In genomic region chr9:25260411-25260810, GRCm38 (mm10) we compare ENCODE assay signal across 24 mouse cellular contexts.
"Had no signal": no experiment of that assay in that cellular context is flagged by ENCODE, and none has a peak within 500 bp of the region (broad histone marks: within the 10 kb centered on the region; RNA-seq: fewer than 3 reads in every experiment).

No protein-coding gene starts in this region.

- H3K36me3 ChIP-seq: heart, embryonic 15.5 days; intestine, embryonic 15.5 days had no signal

- H3K9ac ChIP-seq: heart, embryonic 13.5 days; heart, embryonic 15.5 days; hindbrain, embryonic 12.5 days; hindbrain, embryonic 14.5 days; intestine, embryonic 15.5 days; limb, embryonic 13.5 days; limb, embryonic 15.5 days had no signal

- DNase-seq: gastrocnemius, adult 2 months; gastrocnemius, postnatal 10 days; gastrocnemius, postnatal 25 days; heart, adult 2 months; heart, postnatal 4 days; kidney, adult 18-20 months; kidney, adult 8-10 months; kidney, postnatal 10 days; kidney, postnatal 25 days; kidney, postnatal 4 days had no signal

- H3K27ac ChIP-seq: heart, adult 2 months; heart, embryonic 13.5 days; heart, embryonic 15.5 days; hindbrain, embryonic 10.5 days; hindbrain, embryonic 12.5 days; hindbrain, embryonic 14.5 days; intestine, embryonic 15.5 days; left cerebral cortex, adult 2 months; limb, embryonic 13.5 days; limb, embryonic 15.5 days had no signal

- H3K27me3 ChIP-seq: heart, embryonic 13.5 days; heart, embryonic 15.5 days; hindbrain, embryonic 12.5 days; intestine, embryonic 15.5 days; limb, embryonic 13.5 days; limb, embryonic 15.5 days had no signal

- H3K9me3 ChIP-seq: heart, embryonic 13.5 days; heart, embryonic 15.5 days; hindbrain, embryonic 10.5 days; hindbrain, embryonic 12.5 days; intestine, embryonic 15.5 days; limb, embryonic 13.5 days; limb, embryonic 15.5 days had no signal

- H3K4me1 ChIP-seq: hindbrain, embryonic 12.5 days; limb, embryonic 15.5 days had no signal

- H3K4me3 ChIP-seq: gastrocnemius, adult 2 months; heart, adult 2 months; heart, embryonic 13.5 days; heart, embryonic 15.5 days; hindbrain, embryonic 10.5 days; hindbrain, embryonic 12.5 days; intestine, embryonic 15.5 days; layer of hippocampus, adult 2 months; left cerebral cortex, adult 2 months; limb, embryonic 13.5 days; limb, embryonic 15.5 days had no signal

- H3K4me2 ChIP-seq: heart, embryonic 11.5 days; heart, embryonic 13.5 days; heart, embryonic 15.5 days; hindbrain, embryonic 12.5 days; hindbrain, embryonic 14.5 days; intestine, embryonic 15.5 days; limb, embryonic 13.5 days; limb, embryonic 15.5 days had no signal

- ATAC-seq: forebrain, embryonic 16.5 days; hindbrain, embryonic 16.5 days; intestine, embryonic 15.5 days; intestine, postnatal 0 days had no signal
